Mouse (Mus musculus) inflammation-experienced regulatory T-cells, adult 6 months (primary cell): ENCODE measurements around the gene Nicn1. TPM values are rescaled to one million over a fixed set of nuclear protein-coding genes. Genes with fewer than 3 reads are reported as not detected.
A peak's percentile ranks its signal among the peaks of the same experiment; 100 is the strongest.
"Not testable (repeated sequence)": the region's sequence is repeated elsewhere in the genome, so short reads cannot be mapped to it uniquely, and the experiment has no call there.

Experiments
- ATAC-seq: one replicate; pipeline ENCODE4 v1.8.0; 2017
- polyA plus RNA-seq, 3 experiments: library from polyadenylated mRNA; unstranded; fragments of 100-300 nt; shearing (Covaris generic); gene quantifications; one replicate each; pipeline ENCODE4 v1.2.1; 2017

The Nicn1 gene
- polyA plus RNA-seq = 1 to 10 TPM; 1.2 to 2.6 (median 1.6) TPM

DNA sequence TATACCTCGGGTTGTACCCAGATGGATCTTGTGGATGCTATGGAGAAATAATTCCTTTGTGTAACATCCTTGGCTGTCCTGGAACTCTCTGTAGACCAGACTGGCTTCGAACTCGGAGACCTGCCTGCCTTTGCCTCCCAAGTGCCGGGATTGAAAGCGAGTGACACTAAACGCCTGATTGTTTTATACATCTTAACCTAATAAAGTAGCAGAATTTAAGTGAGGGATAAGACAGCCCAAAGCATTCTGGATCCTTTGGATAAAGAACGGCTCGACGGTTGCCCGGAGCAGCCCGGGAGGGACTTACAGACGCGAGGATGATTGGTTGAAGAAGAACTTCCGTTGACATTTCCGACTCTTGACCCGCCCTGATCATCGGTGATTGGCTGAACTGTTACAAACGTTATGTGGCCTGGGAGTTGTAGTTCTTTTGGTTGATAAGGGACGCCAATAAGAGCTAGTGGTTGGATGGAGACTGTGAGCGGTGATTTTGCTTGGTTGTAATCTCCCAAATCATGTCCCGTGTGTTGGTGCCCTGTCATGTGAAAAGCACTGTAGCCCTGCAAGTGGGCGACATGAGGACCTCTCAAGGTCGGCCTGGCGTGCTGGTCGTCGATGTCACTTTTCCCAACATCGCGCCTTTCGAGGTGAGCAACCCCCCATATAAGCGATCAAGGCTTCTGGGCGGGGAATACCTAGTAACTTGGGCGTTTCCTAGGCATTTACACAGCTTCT lies at the start of gene Nicn1:
TSS of gene Nicn1 (plus strand) at position 414 of the 735 bp plus-strand sequence.
- peak; percentile 100 for ATAC-seq

DNA sequence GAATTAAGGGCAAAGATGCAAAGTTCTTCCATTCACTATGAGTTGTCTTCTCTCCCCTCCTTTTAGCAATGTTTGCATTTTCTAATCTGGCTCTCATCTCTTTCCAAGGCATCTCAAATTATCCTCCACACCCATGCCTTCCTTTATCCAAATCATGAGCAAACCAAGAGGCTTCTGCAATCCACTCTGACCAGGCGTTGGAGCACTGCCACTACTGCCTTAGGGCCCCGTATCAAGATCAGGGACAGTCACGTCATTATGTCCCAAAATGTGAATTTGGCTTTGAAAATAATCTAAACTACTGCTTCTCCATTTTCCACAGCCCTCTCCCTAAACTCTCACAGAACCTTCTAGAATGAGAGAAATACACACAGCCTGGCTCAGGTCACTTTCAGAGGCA lies 45.7 kb upstream of the Nicn1 start:
- no peak for ATAC-seq

DNA sequence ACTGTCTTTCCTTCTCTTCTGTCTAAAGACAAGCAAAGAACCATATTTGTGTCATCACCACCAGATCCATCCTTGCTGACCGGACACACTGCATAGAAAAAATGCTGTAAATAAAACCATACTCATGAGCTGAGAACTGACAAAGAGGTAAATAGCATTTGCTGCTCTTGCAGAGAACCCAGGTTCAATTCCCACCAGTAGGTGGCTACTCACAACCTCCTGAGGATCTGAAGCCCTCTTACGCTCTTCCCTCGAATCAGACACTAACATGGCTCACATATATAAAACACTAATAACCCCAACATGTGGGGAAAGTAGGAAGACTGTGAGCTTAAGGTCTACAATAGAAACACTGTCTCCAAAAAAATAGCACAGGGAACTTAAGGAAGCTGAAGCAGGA lies 45.2 kb upstream of the Nicn1 start:
- no peak for ATAC-seq

DNA sequence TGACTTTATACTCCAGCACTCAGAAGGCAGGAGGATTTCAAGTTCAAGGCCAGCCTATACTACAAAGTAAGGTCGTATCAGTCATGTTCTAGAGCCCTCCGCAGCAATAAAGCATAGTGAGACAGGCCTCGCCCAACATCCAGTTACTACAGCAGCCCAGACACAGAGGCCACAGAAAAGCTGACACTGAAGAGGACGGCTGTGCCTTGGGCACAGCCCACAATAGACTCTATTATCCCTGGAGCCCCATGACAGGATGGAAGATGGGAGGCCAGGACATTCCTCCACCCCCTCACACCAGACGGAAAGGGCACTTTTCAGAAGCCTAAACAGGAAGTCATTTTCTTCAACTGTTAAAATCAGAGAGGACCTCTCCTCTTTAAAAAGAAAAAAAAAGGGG lies 41.3 kb upstream of the Nicn1 start:
- ATAC-seq = no peak

DNA sequence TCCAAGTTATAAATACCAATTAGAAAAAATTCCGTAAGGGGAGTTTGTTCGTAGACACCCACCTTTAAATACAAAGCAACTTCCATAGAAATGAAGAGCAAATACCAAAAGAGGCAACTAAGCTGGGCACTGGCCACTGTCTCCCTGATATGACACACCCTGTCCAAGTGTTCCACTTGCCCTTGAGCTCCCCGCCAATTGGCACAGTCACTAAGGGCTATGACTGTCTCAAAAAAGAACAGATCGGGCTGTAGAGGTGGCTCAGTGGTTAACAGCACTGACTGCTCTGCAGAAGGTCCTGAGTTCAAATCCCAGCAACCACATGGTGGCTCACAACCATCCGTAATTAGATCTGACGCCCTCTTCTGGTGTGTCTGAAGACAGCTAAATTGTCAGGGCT lies 38.4 kb upstream of the Nicn1 start:
- no peak for ATAC-seq

DNA sequence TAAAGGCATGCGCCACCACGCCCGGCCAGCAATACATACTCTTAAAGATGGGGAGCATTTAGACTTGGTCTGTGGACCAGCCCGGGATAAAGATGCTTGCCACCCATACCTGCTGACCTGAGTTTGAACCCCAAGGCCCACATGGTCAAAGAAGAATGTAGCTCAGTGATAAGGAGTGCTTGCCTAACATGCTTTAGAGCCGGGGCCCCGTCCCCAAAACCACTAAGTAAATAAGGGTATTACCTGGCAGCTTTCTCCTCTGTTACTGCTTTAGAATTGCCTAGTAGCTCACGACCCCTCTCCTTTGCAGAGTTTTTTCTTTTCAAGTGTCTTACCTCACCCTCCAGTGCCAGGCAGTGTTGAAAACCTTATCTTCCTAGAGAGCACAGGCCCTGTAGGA lies 37.5 kb upstream of the Nicn1 start:
- no peak for ATAC-seq

DNA sequence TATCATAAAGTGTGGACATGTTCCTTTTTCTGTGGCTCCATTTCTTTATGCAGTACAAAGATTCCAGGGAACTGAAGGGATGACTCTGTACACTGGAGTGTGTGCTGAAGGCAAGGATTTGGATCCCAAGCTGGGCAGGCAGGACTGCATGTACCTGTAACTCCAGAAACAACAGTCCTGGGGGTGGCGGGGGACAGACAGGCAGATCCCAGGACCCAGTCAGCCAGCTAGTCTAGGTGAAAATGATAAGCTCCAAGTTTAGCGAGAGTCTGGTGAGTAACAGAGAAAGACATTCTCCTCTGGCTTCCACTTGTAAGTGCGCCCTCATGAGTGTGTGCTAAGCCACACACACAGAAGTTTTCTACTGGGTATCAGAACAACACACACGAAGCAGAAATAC lies 29.7 kb upstream of the Nicn1 start:
- no peak for ATAC-seq

DNA sequence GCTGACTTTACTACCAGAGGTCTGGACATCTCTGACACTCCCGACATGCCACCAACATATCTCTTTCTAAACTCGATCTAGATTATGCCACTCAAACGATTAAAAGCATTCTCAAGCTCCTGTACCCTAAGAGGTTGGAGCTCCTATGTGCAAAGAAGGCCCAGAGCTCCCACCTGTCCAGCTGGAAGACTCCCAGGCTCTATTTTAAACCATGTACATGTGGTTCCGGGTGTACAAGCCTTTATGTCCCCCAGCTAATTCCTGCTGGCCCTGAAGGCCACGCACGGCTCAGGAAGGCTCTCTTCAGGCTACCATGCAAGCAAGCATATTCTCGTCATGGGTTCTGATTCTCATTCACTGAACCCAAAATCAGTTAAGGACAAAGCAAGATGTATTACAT lies 28.4 kb upstream of the Nicn1 start:
- no peak for ATAC-seq

DNA sequence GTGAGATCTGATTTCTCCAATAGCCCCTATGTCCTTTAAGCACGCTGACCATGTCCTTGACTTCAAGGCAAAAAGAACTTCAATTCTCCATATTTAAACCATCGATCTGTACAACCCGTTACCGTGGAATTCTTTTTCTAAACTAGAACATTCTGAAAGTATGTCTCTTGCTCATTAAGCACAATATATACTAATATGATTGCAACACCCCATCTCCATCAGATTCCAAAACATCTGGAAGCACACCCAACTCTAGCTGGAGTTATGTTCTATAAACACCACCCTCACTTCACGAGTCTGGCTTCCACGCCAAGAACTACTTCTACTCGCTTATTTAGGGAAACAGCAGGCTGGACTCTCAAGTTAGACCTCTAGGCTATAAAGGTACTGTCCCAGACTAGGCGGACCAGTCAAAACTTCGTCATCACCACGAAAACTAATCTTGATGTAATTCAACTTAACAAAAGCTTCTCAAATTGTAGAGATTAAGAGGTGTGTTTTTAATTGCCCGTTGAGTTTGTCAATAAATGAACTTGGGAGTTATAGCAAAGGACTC lies 27.7 kb upstream of the Nicn1 start:
- ATAC-seq = no peak

DNA sequence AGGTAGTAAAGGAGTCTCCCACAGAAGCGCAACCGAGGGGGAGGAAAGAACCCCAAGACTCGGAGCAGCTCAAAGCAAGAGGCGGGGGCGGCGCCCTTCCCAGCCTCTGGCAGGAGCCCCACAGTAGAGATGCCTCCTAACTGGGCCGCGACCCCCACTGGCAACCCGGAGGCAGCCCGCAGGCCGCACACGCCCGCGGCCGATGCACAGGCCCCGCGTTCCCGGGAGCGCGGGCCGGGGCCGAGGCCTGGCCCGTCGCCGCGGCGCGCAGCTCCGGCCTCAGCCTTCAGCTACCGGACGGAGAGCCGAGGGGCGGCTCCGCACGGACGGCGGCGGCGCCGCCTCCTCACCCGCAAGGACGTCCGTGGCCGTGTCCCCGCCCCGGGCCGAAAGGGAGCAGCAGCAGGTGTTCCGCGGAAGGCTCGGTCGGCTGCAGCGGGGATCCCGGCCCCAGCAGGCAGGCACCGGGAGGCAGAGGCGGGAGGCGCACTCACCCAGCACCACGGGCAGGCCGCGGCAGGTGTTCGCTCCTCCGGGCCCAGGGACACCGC lies 27.0 kb upstream of the Nicn1 start:
- ATAC-seq = peak; percentile 27

DNA sequence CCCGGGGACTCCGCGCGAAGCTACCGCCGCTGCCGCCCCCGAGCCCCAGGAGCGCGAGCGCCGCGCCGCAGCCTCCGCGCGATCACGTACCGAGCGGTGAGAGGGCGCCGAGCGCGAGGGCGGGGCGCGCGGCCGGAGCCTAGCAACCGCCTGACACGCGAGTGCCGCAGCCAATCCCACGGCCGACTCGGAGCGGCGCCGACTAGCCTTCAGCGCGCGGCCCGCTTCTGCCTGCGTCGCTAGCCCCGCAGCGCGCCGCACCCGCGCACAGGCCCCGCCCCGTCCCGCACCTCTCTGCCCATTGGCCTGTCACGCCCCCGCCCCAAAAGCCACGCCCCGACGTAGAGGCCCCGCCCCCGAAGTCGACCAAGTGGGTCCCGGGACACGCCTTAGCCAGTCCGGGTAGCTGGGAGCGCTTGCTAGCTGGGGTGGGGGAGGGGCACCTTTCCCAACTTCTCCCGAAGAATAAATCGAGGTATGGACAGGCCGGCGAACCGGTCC lies 26.5 kb upstream of the Nicn1 start, which contains the start of gene Dag1:
TSS of gene Dag1 (minus strand) at position 269 of the 501 bp plus-strand sequence.
- peak; percentile 92 for ATAC-seq

DNA sequence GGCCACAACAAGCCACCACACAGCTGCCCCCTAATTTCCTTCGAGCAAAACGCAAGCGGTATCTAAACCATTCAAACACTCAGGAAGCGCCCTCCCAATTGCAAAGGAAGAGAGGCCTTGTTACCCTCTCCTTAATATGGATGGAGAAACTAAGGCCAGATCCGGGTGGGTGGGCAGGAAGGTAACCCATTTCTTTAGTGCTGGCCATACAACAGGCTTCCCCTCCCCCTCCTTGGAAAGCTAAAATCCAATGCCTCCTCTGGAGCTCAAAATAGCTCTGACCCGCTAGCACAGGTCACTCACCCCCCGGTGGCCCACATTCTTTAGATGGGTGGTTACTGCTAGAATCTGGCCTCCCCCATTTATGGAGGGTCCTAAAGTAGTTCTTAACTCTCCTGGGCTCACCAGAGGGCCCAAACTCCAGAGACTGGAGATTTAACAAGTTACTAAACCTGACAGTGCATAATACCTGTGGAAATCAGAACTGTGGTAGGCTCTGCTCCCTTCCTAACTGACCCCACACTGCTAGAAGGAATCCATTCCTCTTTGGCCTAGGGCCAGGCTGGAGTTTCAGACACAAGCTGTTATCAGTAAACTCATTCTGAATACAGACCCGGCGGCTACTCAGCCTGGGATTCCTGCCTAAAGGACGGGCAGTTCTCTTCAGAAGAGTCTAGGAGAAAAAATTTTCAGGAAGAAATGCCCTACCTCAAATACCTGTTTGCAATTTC lies 25.9 kb upstream of the Nicn1 start:
- peak; percentile 11 for ATAC-seq

DNA sequence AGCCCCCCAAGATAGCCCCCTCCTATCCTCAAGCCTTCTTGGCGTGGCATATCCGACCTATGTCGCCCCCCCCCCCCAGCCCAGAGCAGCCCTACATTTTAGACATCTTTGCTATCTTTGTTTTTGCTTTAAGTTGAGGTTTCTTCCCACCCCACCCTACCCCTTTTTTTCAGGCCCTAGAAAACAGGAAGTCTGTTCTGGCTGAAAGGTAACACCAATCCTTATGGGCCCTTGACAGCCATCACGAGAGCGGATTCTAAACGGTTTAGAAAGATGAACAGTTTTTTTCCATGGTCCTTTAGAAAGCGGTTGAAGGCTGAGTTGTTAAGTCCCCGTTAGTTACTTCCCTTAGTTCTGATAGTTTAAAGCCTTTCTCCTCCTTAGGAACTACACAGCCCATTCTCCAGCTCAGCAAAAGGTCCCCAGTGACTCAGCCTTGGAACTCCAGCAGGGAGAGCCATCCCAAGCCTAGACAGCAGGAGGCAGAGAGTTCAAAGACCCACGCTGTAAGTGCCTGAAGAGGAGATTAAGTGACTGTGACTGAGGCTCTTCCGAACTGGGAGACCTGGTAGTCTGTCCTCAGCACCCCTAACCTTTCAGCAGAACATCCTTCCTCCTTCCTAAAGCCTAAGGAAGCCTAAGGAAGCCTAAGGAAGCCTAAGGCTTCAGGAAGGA lies 23.8 kb upstream of the Nicn1 start:
- ATAC-seq = no peak

DNA sequence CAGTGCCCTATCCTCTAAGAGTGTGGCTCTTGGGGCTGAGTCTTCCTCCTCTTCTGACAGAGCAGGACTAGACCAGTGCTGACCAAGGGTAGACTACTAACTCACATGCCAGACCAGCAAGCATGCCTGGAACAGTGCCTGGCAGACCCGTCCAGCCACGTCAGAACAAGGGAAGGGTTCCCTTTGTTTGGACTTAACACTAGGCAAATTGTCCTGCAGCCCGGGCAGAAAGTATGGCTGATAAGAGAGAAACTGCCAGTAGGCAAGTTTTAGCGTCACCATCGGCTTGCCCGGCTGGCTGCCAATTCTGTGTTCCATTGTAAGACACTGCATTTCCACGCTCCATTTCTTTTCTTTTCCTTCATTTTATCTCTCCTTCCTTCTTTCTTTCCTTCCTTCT lies 22.5 kb upstream of the Nicn1 start:
- ATAC-seq = no peak

DNA sequence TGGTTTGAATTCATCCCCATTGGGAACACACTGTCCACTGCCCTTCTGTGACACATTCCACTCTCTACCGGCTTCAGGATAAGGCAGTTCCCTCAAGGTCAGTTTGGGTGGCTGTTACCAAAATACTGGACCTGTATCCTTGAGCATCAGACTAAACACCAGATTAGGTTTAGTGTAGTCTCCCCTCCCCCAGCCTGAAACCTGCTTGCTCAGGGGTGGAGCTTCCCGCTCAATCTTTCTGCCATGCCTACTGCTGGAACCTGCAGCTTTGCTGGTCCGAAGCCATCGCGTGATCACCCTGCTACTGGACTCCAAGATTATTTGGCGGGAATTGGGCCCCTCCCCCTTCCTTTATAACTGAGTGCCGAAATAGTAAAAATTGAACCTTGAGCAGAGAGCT lies 21.5 kb upstream of the Nicn1 start:
- ATAC-seq = not testable (repeated sequence)

DNA sequence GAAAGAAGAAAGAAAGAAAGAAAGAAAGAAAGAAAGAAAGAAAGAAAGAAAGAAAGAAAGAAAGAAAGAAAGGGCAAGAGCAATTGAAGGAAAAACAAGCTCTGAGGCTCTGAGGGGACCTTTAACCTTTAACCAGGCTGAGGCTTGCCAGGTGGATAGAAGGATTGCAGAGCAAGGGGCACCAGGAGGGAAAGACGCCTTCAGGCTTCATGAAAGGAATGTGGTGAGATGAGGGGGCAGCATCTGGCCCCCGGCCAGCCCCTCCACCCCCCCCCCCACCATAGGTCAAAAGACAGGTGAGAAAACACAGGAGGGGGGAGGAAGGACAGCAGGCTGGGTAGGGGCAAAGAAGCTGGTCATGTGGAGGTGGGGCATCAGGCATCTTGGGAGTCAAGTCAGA lies 18.3 kb upstream of the Nicn1 start:
- ATAC-seq = no peak

DNA sequence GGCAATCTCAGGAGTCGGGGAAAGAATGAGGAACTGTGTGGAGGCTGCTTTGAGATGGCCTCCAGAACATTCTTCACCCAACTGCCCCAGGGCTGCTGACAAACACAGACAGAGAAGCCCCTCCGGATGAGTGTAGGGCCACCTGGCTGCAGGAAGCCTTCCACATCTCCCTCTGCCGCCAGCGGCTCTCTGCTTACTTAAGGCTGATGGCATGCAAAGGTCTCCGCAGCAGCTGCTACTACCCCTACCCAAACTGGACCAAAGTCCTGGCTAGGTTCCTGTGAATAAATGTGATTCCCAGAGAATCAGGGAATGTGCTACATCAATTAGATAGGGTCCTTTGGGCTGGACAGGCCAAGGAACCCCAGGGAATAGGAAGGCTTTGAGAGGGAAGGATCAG lies 17.5 kb upstream of the Nicn1 start:
- ATAC-seq = no peak

DNA sequence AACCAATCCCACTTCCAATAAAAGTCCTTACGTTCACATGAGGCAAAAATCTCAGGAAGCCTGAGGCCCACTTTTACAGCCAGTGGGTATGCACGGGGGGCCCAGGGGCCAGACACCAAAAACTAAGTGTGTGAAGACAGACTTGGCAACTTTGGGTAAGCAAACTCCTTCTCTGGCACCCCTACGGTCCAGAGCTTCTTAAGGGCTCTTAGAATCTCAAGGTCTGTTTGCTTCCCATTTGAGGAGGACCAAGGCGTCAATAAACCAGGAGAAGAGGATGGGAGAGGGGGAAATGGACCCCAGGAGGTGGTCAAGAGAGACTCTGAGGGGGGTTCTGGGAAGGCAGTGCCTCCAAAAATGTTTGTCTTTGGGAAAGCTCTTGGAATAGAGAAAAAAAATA lies 16.7 kb upstream of the Nicn1 start:
- ATAC-seq = no peak

DNA sequence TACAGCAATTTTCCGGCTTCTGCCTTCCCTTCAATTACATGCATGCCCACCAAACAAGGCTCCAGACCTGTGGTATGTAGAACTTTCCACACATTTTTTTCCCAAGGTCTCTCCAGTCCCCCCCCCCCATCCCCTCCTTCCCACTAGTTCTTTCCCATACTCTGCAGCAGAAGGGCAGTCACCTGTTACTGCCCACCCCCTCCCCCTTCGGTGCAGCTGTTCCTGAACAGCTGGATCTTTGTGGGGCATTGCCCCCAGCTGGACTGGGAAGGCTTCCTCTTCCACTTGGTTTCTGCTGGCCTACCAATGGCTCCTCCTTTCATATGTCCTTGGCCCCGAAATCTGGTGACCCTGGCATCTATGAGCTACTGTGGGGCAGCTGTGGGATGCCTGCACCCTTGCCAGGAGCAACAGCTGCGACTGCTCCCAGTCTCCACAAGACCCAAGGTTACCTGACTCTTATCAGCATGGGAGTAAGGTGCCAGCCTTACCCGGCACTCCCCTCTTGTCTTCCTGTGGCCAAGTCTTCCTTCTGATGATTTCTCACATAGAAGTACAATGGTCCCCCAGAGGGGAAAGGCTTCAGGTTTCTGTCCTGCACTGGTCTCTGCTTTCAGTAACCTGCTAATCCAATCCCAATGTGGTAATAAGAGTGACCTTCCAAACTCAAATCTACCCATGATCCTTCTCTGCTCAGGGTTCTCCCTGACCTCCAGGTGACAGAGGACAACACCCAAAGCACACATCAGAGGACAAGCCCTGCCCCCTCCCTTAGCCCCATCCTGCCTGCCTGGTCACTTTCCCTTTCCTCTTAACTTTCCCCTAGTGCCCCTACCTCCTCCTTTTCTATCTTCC lies 15.5 kb upstream of the Nicn1 start:
- no peak for ATAC-seq

DNA sequence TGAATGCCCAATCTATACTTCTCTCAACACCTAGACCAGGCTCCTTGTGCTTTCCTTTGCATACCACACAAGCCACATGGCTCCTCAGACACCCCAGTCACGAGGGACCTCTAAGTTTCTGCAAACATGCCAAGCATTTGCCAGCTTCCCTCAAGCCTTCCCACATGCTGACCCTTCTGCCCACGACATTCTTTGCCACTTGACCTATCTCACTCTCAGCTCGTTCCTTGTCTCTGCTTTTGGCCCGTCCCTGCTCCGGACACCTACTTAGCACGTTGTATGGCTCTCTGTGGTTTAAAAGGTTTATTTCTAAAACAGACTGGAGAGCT lies 14.9 kb upstream of the Nicn1 start:
- no peak for ATAC-seq

DNA sequence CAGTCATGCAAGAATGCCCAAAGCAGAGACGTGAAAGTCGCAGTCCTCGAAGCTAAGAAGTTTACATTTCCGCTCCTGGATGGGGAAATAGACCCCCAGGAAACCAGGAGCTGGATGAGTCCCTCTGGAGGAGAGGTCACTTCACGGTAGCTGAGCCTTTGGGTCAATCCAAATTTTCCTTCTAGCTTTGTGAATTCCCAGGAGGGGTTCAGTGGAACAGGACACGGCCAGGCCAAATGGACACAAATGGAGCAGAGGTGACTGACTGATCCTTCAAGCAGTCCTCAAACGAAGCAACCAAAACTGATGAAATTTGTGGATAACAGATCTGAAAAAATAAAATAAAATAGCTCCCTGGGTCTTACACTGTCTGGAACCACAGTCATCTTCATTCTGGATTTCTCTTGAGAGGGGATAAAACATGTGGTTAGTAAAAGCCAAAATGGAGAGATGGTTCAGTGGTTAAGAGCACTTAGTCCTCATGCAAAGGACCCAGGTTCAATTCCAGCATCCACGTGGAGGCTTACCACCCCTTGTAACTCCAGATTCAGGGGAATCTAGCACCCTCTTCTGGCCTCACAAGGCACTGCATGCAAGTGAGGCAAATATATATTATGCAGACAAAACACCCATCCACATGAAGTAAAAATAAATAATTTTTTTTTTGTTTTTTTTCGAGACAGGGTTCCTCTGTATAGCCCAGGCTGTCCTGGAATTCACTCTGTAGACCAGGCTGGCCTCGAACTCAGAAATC lies 11.4 kb upstream of the Nicn1 start:
- no peak for ATAC-seq
